Mouse (Mus musculus): ENCODE results near the gene Ltbr. TPM values are rescaled to one million over a fixed set of nuclear protein-coding genes. Genes with fewer than 3 reads are reported as not detected.

Ltbr gene
- polyA plus RNA-seq, 1 experiment from 2014 or later = 10.4 TPM

DNA sequence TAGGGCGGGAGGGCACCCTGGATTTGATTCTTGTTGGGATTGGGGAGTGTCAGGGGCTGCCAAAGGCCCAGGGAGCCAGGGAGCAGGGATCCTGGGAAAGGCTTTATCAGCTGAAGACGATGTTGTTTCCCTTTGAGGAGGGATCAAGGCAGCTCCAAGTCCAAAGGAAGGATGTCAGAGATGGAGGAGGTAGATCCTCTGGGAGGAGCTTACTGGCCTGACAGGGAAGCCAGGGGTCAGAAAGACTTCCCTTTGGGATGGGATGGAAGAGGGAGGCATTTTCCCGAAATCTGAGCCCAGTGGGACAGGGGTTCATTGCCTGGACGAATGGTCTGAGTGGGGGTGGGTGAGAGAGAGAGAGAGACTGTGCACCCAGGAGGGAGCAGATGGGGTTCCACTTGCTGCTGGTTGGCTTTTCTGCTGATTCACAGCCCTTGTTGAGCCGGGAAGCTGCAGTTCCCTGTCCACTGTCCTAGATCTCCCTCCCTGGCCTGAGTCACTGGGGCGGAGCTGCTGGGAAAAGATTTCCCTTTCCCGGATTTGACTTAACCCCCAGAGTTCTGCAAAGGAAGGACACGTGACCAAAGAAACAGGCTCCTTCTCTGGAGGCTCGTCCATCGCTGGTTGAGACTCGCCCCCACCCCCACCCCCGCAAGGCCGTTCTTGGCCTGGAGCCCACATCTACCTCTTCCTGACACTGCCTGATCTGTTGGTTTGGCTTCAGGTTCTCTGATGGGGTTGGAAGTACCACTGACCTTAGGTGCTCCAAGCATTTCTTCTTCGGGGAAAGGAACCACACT, 40.9 kb upstream of the Ltbr start:
- ATAC-seq = no peak
- H3K4me1 ChIP-seq (replicated peaks; ENCODE audit: control insufficient read depth, insufficient read depth, low read length) = peaks cover 16% of the 10 kb centered on the region
- H3K4me3 ChIP-seq (replicated peaks; ENCODE audit: low read length) = no peak overlapping the region
- H3K4me2 ChIP-seq (ENCODE audit: low read length) = no peak overlapping the region; the same call in 1 of the 2 replicates
- WGBS = 20% methylated on average over 14 of the region's 14 CpGs
- no peaks in the 10 kb centered on the region for H3K27me3 ChIP-seq (replicated peaks; ENCODE audit: control insufficient read depth, insufficient read depth, low read length)
- no peak overlapping the region for H3K27ac ChIP-seq (ENCODE audit: low read length)
- H3K36me3 ChIP-seq (ENCODE audit: control insufficient read depth, insufficient read depth) = no peaks in the 10 kb centered on the region
- no peak overlapping the region for H3K9ac ChIP-seq (replicated peaks; ENCODE audit: low read depth, low read length)
- H3K9me3 ChIP-seq (ENCODE audit: control insufficient read depth, low read length) = no peaks in the 10 kb centered on the region

DNA sequence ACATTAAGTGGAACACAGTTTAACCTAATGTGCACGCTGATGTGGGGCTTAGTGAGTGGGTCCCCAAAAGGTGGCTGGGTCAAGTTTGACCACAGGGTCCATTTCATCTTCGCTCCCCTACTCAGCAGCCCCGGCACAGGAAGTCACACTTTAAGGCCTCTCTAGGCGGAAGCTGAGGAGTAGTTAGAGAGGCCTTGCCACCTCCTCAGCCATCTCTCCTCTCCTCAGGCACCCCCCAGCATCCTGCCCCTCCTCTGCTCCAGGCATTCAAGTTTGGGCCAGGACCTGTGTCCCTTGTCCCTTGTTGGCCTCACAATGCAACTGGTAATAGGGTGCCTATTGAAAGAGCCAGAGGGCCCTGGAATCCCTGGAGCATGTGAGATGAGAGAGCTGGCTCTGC, 40.0 kb upstream of the Ltbr start:
- no peak for ATAC-seq
- Histone ChIP-seq H3K36me3 (ENCODE audit: control insufficient read depth, insufficient read depth) (no peaks in the 10 kb centered on the region), H3K9ac (replicated peaks; ENCODE audit: low read depth, low read length) (no peak overlapping the region), H3K9me3 (ENCODE audit: control insufficient read depth, low read length) (no peaks in the 10 kb centered on the region), H3K4me3 (replicated peaks; ENCODE audit: low read length) (no peak overlapping the region), H3K4me1 (replicated peaks; ENCODE audit: control insufficient read depth, insufficient read depth, low read length) (peaks cover 24% of the 10 kb centered on the region), H3K27me3 (replicated peaks; ENCODE audit: control insufficient read depth, insufficient read depth, low read length) (no peaks in the 10 kb centered on the region), H3K4me2 (ENCODE audit: low read length) (no peak overlapping the region), H3K27ac (ENCODE audit: low read length) (no peak overlapping the region)
- WGBS = 87% methylated on average over 4 of the region's 4 CpGs

DNA sequence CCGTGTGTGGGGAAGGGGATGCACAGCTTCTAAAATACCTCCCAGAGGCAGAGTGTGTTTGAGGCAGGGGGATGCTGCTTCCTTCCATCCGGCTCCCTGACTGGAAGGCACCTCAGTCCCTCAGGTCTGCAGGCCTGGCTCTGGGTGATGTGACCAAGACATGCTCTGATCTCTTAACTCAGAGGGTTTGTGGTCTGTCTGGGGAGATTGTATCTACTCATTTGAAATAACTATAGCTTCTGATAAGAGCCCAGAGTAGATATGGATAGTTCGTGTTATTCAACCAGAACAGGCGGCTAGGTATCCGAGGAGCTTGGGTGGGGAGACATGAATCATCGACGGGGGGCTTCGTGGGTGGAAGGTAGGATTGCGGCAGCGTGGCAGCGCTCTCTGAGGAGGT, 39.5 kb upstream of the Ltbr start:
- WGBS = 88% methylated on average over 11 of the region's 11 CpGs
- Histone ChIP-seq H3K4me2 (ENCODE audit: low read length) (no peak overlapping the region), H3K4me1 (replicated peaks; ENCODE audit: control insufficient read depth, insufficient read depth, low read length) (peaks cover 24% of the 10 kb centered on the region), H3K4me3 (replicated peaks; ENCODE audit: low read length) (no peak overlapping the region), H3K36me3 (ENCODE audit: control insufficient read depth, insufficient read depth) (no peaks in the 10 kb centered on the region), H3K27me3 (replicated peaks; ENCODE audit: control insufficient read depth, insufficient read depth, low read length) (no peaks in the 10 kb centered on the region), H3K9me3 (ENCODE audit: control insufficient read depth, low read length) (no peaks in the 10 kb centered on the region), H3K27ac (ENCODE audit: low read length) (no peak overlapping the region), H3K9ac (replicated peaks; ENCODE audit: low read depth, low read length) (no peak overlapping the region)
- ATAC-seq = no peak

DNA sequence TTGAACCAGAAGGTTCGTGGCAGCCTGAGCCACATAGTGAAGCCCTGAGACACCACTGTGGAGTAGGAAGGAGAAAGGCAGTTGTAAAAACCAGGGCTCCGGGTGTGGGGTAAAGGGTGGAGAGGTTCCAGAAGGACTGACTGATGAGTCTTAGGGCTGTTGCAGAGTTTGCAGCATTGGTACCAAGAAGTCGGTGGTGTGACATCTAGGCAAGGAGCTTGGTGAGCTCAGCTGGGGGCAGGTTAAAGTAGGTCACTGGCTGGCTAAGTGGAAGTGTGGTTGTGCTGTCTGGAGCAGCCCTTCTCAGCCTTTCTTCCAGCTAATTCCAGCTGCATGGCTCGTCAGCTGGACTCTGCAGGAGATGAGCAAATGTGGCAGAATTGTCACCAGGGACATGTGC, 39.1 kb upstream of the Ltbr start:
- Histone ChIP-seq H3K4me3 (replicated peaks; ENCODE audit: low read length) (no peak overlapping the region), H3K36me3 (ENCODE audit: control insufficient read depth, insufficient read depth) (no peaks in the 10 kb centered on the region), H3K27ac (ENCODE audit: low read length) (no peak overlapping the region), H3K27me3 (replicated peaks; ENCODE audit: control insufficient read depth, insufficient read depth, low read length) (no peaks in the 10 kb centered on the region), H3K4me1 (replicated peaks; ENCODE audit: control insufficient read depth, insufficient read depth, low read length) (peaks cover 24% of the 10 kb centered on the region), H3K9me3 (ENCODE audit: control insufficient read depth, low read length) (no peaks in the 10 kb centered on the region), H3K4me2 (ENCODE audit: low read length) (no peak overlapping the region), H3K9ac (replicated peaks; ENCODE audit: low read depth, low read length) (no peak overlapping the region)
- WGBS = 59% methylated on average over 4 of the region's 4 CpGs
- no peak for ATAC-seq

DNA sequence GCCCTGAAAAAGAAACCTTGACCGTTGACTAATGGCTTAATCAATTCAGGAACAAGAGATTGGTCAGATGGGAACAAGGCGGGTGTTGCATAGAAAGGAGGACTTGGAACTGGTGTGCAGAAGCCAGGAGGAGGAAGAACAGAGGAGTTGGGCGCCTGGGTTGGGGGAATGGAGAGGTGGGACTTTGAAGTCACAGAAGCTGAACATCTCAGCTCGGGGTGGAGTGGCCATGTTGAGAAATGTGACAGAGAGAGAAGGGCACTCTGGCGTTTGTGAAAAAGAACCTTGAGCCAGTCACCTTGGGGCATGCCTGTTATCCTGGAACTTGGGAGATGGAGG, 38.3 kb upstream of the Ltbr start:
- 75% methylated on average over 5 of the region's 5 CpGs for WGBS
- Histone ChIP-seq H3K4me1 (replicated peaks; ENCODE audit: control insufficient read depth, insufficient read depth, low read length) (peaks cover 24% of the 10 kb centered on the region), H3K36me3 (ENCODE audit: control insufficient read depth, insufficient read depth) (no peaks in the 10 kb centered on the region), H3K9ac (replicated peaks; ENCODE audit: low read depth, low read length) (no peak overlapping the region), H3K9me3 (ENCODE audit: control insufficient read depth, low read length) (no peaks in the 10 kb centered on the region), H3K4me2 (ENCODE audit: low read length) (no peak overlapping the region), H3K27ac (ENCODE audit: low read length) (no peak overlapping the region), H3K27me3 (replicated peaks; ENCODE audit: control insufficient read depth, insufficient read depth, low read length) (no peaks in the 10 kb centered on the region), H3K4me3 (replicated peaks; ENCODE audit: low read length) (no peak overlapping the region)
- ATAC-seq = no peak

DNA sequence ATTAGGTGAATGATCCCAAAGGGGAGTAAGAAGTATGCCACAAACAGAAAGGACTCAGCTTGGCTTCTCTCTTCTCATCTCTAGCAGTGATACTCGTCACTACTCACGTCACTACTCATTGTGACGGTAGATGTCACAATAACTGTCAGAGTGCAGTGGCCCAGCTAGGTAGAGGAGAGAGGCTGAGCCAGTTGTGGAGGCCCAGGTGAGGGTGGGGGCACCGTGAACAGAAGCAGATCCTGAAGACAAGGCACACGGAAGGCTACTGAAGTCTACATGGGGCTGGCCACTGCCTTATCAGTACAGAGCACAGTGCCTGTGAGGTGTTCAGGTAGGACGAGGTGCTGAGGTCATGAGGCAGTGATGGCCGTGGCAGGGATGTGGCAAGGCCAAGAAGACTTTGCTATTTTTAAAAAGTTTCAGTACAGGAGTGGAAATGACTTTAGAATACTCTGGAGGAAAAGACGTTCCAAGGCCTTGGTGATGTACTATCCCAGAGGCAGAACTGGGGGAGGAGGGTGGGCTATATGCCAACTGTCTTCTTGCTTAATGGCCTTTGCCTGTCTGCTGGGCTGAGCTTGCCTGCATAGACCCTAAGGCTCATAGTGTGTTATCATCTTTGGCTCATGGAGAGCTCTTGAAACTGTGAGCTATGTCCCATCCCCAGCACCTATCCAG, 37.8 kb upstream of the Ltbr start:
- H3K27me3 ChIP-seq (replicated peaks; ENCODE audit: control insufficient read depth, insufficient read depth, low read length) = no peaks in the 10 kb centered on the region
- H3K27ac ChIP-seq (ENCODE audit: low read length) = no peak overlapping the region
- H3K9me3 ChIP-seq (ENCODE audit: control insufficient read depth, low read length) = no peaks in the 10 kb centered on the region
- ATAC-seq = no peak
- H3K4me3 ChIP-seq (replicated peaks; ENCODE audit: low read length) = no peak overlapping the region
- no peak overlapping the region for H3K9ac ChIP-seq (replicated peaks; ENCODE audit: low read depth, low read length)
- peaks cover 24% of the 10 kb centered on the region for H3K4me1 ChIP-seq (replicated peaks; ENCODE audit: control insufficient read depth, insufficient read depth, low read length)
- WGBS = 72% methylated on average over 8 of the region's 8 CpGs
- no peak overlapping the region for H3K4me2 ChIP-seq (ENCODE audit: low read length)
- H3K36me3 ChIP-seq (ENCODE audit: control insufficient read depth, insufficient read depth) = no peaks in the 10 kb centered on the region

DNA sequence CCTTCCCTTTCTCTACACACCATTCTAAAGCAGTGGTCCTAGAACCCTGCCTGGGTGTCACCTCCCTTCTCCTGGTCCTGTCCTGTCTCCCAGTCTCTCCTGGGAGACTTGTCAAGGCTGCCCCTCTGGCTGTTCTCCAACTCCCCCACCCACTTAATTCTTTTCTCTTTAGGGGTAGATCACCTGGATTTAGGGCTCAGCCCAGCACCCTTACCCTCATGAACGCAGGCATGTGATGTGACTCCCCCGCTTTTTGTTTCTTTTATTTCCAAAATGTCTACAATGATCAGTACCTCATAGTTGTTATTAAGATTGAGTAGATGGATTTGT, 37.3 kb upstream of the Ltbr start:
- no peak for ATAC-seq
- H3K9me3 ChIP-seq (ENCODE audit: control insufficient read depth, low read length) = no peaks in the 10 kb centered on the region
- no peaks in the 10 kb centered on the region for H3K27me3 ChIP-seq (replicated peaks; ENCODE audit: control insufficient read depth, insufficient read depth, low read length)
- WGBS = 78% methylated on average over 2 of the region's 2 CpGs
- H3K9ac ChIP-seq (replicated peaks; ENCODE audit: low read depth, low read length) = no peak overlapping the region
- peaks cover 24% of the 10 kb centered on the region for H3K4me1 ChIP-seq (replicated peaks; ENCODE audit: control insufficient read depth, insufficient read depth, low read length)
- no peaks in the 10 kb centered on the region for H3K36me3 ChIP-seq (ENCODE audit: control insufficient read depth, insufficient read depth)
- H3K27ac ChIP-seq (ENCODE audit: low read length) = no peak overlapping the region
- H3K4me3 ChIP-seq (replicated peaks; ENCODE audit: low read length) = no peak overlapping the region
- H3K4me2 ChIP-seq (ENCODE audit: low read length) = peak overlapping the region; percentile 82; the same call in 1 of the 2 replicates

DNA sequence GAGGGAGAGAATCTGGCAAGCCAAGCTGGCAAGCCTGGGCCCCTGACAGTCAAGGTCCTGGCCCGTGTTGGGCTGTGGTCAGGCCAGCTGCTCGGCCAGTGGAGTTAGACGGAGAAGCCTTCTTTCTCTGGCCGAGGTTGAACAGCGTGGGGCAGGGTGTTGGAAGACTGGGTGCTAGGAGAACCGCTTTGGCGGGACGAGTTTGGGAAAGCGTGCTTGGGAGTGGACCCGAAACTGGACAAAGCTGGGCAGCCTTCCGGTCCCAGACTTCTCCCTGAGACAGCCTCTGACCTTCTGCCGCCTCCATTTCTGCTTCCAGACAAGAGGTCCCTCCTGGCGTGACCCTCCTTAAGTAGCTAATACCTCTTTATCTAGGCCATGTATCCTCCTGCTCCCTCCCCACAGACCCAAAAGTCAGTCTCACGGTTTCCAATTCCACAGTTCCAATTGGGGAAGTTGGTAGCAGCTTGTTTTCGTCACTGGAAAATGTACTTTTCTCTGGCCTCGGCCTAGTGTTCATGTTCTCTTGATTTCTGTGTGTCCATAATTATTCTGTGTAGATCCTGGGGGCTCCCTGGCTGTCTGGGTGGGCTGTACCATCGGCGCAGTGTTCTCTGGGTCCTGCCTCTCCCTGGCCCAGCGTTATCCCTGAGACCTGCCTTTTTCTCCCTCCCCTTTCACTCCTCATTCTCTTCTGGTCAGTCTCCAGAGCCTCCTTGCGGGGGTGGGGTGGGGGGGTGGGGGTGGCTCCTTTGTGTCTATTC, 36.7 kb upstream of the Ltbr start:
- 7% methylated on average over 20 of the region's 20 CpGs for WGBS
- Histone ChIP-seq H3K9ac (replicated peaks; ENCODE audit: low read depth, low read length) (peak overlapping the region; percentile 59), H3K4me1 (replicated peaks; ENCODE audit: control insufficient read depth, insufficient read depth, low read length) (peaks cover 24% of the 10 kb centered on the region), H3K4me3 (replicated peaks; ENCODE audit: low read length) (peak overlapping the region; percentile 52), H3K4me2 (ENCODE audit: low read length) (peak overlapping the region; percentile 82), H3K36me3 (ENCODE audit: control insufficient read depth, insufficient read depth) (no peaks in the 10 kb centered on the region), H3K27me3 (replicated peaks; ENCODE audit: control insufficient read depth, insufficient read depth, low read length) (no peaks in the 10 kb centered on the region), H3K9me3 (ENCODE audit: control insufficient read depth, low read length) (no peaks in the 10 kb centered on the region), H3K27ac (ENCODE audit: low read length) (no peak overlapping the region)
- ATAC-seq = no peak

DNA sequence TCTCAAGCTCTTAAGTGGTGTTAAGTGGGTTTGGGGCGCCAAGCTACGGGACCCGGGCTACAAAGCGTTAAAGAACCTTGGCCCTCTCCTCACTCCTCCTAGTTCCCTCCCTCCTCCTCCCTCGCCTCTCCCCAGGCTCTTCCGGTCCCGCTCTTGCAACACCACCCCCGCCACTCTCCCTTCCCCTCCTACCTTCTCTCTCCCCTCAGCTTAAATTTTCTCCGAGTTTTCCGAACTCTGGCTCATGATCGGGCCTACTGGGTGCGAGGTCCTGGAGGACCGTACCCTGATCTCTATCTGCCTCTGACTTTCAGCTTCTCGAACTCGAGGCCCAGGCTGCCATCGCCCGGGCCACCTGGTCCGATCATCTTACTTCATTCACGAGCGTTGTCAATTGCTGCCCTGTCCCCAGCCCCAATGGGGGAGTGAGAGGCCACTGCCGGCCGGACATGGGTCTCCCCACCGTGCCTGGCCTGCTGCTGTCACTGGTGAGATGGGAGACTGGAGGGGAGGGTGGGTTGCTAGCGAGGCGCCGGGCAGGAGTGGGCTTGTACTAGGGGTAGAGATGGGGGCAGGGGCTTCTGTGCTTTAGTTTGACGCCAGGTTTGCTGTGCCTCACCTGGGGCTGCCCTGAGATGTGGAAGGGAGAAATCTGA, 36.0 kb upstream of the Ltbr start:
- Histone ChIP-seq H3K27ac (ENCODE audit: low read length) (no peak overlapping the region), H3K9me3 (ENCODE audit: control insufficient read depth, low read length) (no peaks in the 10 kb centered on the region)

More for the DNA sequence above, 36.0 kb upstream of the Ltbr start:
- Histone ChIP-seq H3K4me1 (replicated peaks; ENCODE audit: control insufficient read depth, insufficient read depth, low read length) (peaks cover 17% of the 10 kb centered on the region), H3K27me3 (replicated peaks; ENCODE audit: control insufficient read depth, insufficient read depth, low read length) (no peaks in the 10 kb centered on the region), H3K36me3 (ENCODE audit: control insufficient read depth, insufficient read depth) (no peaks in the 10 kb centered on the region), H3K9ac (replicated peaks; ENCODE audit: low read depth, low read length) (peak overlapping the region; percentile 59), H3K4me3 (replicated peaks; ENCODE audit: low read length) (peak overlapping the region; percentile 52), H3K4me2 (ENCODE audit: low read length) (peak overlapping the region; percentile 82)
- peak; percentile 81 for ATAC-seq
- under 1% methylated on average over 25 of the region's 27 CpGs for WGBS
